Mouse (Mus musculus): ENCODE results near the gene Safb2.
A peak's percentile ranks its signal among the peaks of the same experiment; 100 is the strongest.

Gene Safb2

GRCm38 (mm10) chr17:56609452-56610171, 25.2 kb upstream of the Safb2 start, which contains the start of gene 2410015M20Rik:
Gene 2410015M20Rik (minus strand): TSS chr17:56609771.
- DNase-seq (ENCODE audit: low spot score), result peak; percentile 96

GRCm38 (mm10) chr17:56608699-56609098, 24.3 kb upstream of the Safb2 start:
- DNase-seq (ENCODE audit: low spot score), result no peak

- DNase-seq (ENCODE audit: low spot score), result no peak
Observed at GRCm38 (mm10) chr17:56607521-56608062, 23.2 kb upstream of the Safb2 start.

GRCm38 (mm10) chr17:56605431-56605830, 21.0 kb upstream of the Safb2 start:
- DNase-seq (ENCODE audit: low spot score), result no peak

- DNase-seq (ENCODE audit: low spot score), result no peak
Observed at GRCm38 (mm10) chr17:56604422-56604821, 20.0 kb upstream of the Safb2 start.

GRCm38 (mm10) chr17:56604070-56604380, 19.6 kb upstream of the Safb2 start:
- no peak for DNase-seq (ENCODE audit: low spot score)

- DNase-seq (ENCODE audit: low spot score), result no peak
Observed at GRCm38 (mm10) chr17:56603186-56604069, 19.0 kb upstream of the Safb2 start.

- no peak for DNase-seq (ENCODE audit: low spot score)
Observed at GRCm38 (mm10) chr17:56593527-56594271, 9.3 kb upstream of the Safb2 start.

GRCm38 (mm10) chr17:56592553-56592952, 8.2 kb upstream of the Safb2 start:
- no peak for DNase-seq (ENCODE audit: low spot score)

GRCm38 (mm10) chr17:56588921-56589320, 4.5 kb upstream of the Safb2 start:
- no peak for DNase-seq (ENCODE audit: low spot score)

- no peak for DNase-seq (ENCODE audit: low spot score)
Observed at GRCm38 (mm10) chr17:56587773-56588172, 3.4 kb upstream of the Safb2 start.

GRCm38 (mm10) chr17:56585171-56585821, 911 bp upstream of the Safb2 start:
- DNase-seq (ENCODE audit: low spot score), result peak; percentile 76

- DNase-seq (ENCODE audit: low spot score), result peak; percentile 76
Observed at GRCm38 (mm10) chr17:56583611-56584256, 651 bp downstream of the Safb2 start.

GRCm38 (mm10) chr17:56583071-56583470, 1.3 kb downstream of the Safb2 start:
- no peak for DNase-seq (ENCODE audit: low spot score)

- no peak for DNase-seq (ENCODE audit: low spot score)
Observed at GRCm38 (mm10) chr17:56572939-56573338, 11.4 kb downstream of the Safb2 start.

GRCm38 (mm10) chr17:56572154-56572553, 12.2 kb downstream of the Safb2 start:
- no peak for DNase-seq (ENCODE audit: low spot score)

- no peak for DNase-seq (ENCODE audit: low spot score)
Observed at GRCm38 (mm10) chr17:56570287-56570686, 14.1 kb downstream of the Safb2 start.

GRCm38 (mm10) chr17:56567370-56567769, 17.0 kb downstream of the Safb2 start:
- DNase-seq (ENCODE audit: low spot score), result no peak

- DNase-seq (ENCODE audit: low spot score), result no peak
Observed at GRCm38 (mm10) chr17:56566918-56567317, 17.5 kb downstream of the Safb2 start.

- no peak for DNase-seq (ENCODE audit: low spot score)
Observed at GRCm38 (mm10) chr17:56566293-56566692, 18.1 kb downstream of the Safb2 start.

- no peak for DNase-seq (ENCODE audit: low spot score)
Observed at GRCm38 (mm10) chr17:56561866-56562265, 22.5 kb downstream of the Safb2 start.
